Comparison of ENCODE assay signal across 26 mouse cellular contexts in genomic region chr4:8989614-8990013, GRCm38 (mm10).
"Had no signal": no experiment of that assay in that cellular context is flagged by ENCODE, and none has a peak within 500 bp of the region (broad histone marks: within the 10 kb centered on the region; RNA-seq: fewer than 3 reads in every experiment).

No protein-coding gene starts in this region.

- H3K4me2 ChIP-seq: heart, embryonic 12.5 days; hindbrain, embryonic 12.5 days; hindbrain, embryonic 14.5 days; intestine, embryonic 15.5 days; limb, embryonic 13.5 days; limb, embryonic 15.5 days; liver, embryonic 12.5 days had no signal

- H3K27me3 ChIP-seq: heart, embryonic 12.5 days; hindbrain, embryonic 12.5 days; intestine, embryonic 15.5 days; liver, embryonic 12.5 days had no signal

- H3K4me1 ChIP-seq: intestine, embryonic 15.5 days; liver, embryonic 12.5 days had no signal

- H3K36me3 ChIP-seq: heart, embryonic 12.5 days; hindbrain, embryonic 10.5 days; hindbrain, embryonic 12.5 days; intestine, embryonic 15.5 days; limb, embryonic 13.5 days; limb, embryonic 15.5 days; liver, embryonic 12.5 days had no signal

- H3K9ac ChIP-seq: heart, embryonic 12.5 days; hindbrain, embryonic 12.5 days; hindbrain, embryonic 14.5 days; intestine, embryonic 15.5 days; limb, embryonic 13.5 days; limb, embryonic 15.5 days; liver, embryonic 12.5 days; liver, embryonic 14.5 days had no signal

- ATAC-seq: hindbrain, embryonic 16.5 days; inflammation-experienced regulatory T-cells, adult 6 months; intestine, embryonic 15.5 days; intestine, postnatal 0 days; liver, embryonic 12.5 days had no signal

- H3K4me3 ChIP-seq: gastrocnemius, adult 2 months; heart, embryonic 12.5 days; hindbrain, embryonic 10.5 days; hindbrain, embryonic 12.5 days; intestine, embryonic 15.5 days; layer of hippocampus, adult 2 months; limb, embryonic 13.5 days; limb, embryonic 15.5 days; liver, embryonic 12.5 days had no signal

- DNase-seq: gastrocnemius, adult 2 months; gastrocnemius, postnatal 10 days; gastrocnemius, postnatal 25 days; heart, adult 18-20 months; heart, postnatal 10 days; heart, postnatal 4 days; kidney, adult 18-20 months; kidney, adult 8-10 months; kidney, postnatal 10 days; kidney, postnatal 25 days; kidney, postnatal 4 days; layer of hippocampus, postnatal 36 days; left cerebral cortex, postnatal 4 days had no signal

- H3K9me3 ChIP-seq: heart, embryonic 12.5 days; hindbrain, embryonic 10.5 days; hindbrain, embryonic 12.5 days; intestine, embryonic 15.5 days; limb, embryonic 13.5 days; limb, embryonic 15.5 days; liver, embryonic 12.5 days had no signal

- H3K27ac ChIP-seq: gastrocnemius, adult 2 months; hindbrain, embryonic 10.5 days; hindbrain, embryonic 12.5 days; hindbrain, embryonic 14.5 days; intestine, embryonic 15.5 days; layer of hippocampus, adult 2 months; limb, embryonic 13.5 days; limb, embryonic 15.5 days; liver, embryonic 12.5 days; liver, embryonic 14.5 days had no signal
